Mouse (Mus musculus) liver (tissue): ENCODE measurements around the gene Dppa3.
A peak's percentile ranks its signal among the peaks of the same experiment; 100 is the strongest.
"Not testable (repeated sequence)": the region's sequence is repeated elsewhere in the genome, so short reads cannot be mapped to it uniquely, and the experiment has no call there.

Experiments
- DNase-seq: peaks from one replicate; pipeline ENCODE4 v3.0.0-alpha.2; 2020; ENCODE audit warnings: mixed read lengths

The Dppa3 gene

DNA sequence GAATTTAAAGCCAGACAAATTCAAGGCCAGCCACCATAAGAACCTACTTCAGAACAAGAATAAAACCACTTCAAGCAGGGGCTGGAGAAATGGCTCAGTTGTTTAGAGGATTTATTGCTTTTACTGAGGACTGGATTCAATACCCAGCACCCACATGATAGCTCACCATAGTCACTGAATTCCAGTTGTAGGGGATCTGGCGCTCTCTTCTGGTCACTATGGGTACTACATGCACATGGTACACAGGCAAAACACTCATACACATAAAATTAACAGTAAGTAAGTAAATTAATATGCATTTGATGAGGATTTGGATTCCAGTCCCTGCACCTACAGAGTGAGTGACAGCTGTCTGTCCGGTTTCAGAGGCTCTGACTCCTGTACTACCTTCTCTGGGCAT lies 12.2 kb upstream of the Dppa3 start:
- DNase-seq, result no peak

GRCm38 (mm10) chr6:122616022-122616421 lies 10.2 kb upstream of the Dppa3 start:
- no peak for DNase-seq

- DNase-seq, result no peak
Measured at GRCm38 (mm10) chr6:122621066-122621465, 5.1 kb upstream of the Dppa3 start.

- DNase-seq, result no peak
Measured at GRCm38 (mm10) chr6:122624480-122624879, 1.7 kb upstream of the Dppa3 start.

DNA sequence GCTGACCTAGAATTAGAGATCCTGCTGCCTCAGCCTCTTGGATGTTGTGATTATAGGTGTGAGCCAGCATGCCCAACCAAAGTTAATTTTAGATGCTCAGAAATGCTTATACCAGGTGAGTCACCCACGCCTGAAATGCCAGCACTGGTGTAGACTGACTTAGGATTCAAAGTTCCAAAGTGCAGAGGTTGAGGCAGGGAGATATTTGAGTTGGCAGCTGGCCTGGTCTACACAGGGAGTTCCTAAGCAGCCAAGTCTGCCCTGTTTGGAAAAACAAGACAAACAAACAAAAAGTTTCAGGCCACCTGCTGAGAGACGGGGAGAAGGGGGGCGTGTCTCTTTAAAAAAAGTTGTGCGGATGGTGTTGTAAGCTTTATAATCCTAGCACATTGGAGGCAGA lies 1.1 kb upstream of the Dppa3 start:
- no peak for DNase-seq

GRCm38 (mm10) chr6:122627469-122628108 lies 1.4 kb downstream of the Dppa3 start:
- DNase-seq, result no peak

DNA sequence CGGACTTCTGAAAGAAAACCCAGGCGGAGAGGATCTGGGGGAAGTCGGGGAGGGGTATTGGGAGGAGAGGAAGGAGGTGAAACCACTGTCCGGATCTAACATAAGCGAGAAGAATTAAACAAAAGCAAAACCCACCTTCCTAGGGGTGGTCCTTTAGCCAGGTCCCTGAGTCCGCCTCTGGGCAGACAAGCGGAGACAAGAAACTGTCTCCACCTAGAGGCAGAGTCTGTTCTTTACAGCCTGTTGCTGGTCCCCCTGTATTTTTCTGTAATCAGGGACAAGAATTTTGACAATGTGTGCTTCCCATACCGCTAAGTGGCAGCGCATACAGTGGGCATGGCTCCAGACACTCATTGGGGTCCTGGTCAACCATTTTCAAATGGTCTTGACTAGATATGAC lies 7.2 kb downstream of the Dppa3 start:
- DNase-seq, result peak; percentile 6

- no peak for DNase-seq
Measured at GRCm38 (mm10) chr6:122635315-122635714, 9.1 kb downstream of the Dppa3 start.

GRCm38 (mm10) chr6:122636666-122637065 lies 10.5 kb downstream of the Dppa3 start:
- DNase-seq, result no peak

- DNase-seq, result not testable (repeated sequence)
Measured at GRCm38 (mm10) chr6:122637566-122637965, 11.4 kb downstream of the Dppa3 start.

DNA sequence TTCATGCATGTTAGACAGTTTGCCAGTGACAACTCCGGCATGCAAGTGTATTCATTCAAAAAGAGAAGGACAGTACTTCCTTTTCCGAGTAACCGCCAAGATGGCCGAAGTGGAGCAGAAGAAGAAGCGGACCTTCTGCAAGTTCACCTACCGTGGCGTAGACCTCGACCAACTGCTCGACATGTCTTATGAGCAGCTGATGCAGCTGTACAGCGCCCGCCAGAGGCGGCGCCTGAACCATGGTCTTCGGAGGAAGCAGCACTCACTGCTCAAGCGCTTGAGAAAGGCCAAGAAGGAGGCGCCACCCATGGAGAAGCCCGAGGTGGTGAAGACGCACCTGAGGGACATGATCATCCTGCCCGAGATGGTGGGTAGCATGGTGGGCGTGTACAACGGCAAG lies 18.0 kb downstream of the Dppa3 start:
- DNase-seq, result not testable (repeated sequence)

DNA sequence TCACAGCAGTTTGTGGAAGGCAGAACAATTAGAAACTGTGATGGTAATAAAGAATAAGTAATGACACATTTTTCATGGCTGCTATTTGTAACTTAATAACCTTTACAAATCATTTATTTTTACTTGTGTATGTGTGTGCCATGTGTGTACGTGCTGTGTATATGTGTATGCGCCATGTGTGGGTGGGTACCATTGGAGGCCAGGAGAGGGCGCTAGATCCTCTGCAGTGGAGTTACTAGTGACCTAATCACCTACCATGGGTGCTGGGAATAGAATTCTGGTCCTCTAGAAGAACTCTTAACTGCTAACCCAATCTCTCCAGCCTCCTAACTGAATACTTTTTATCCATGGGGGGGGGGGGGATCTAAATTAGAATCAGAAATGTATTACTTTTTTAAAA lies 23.7 kb downstream of the Dppa3 start:
- no peak for DNase-seq

GRCm38 (mm10) chr6:122650398-122650980 lies 24.3 kb downstream of the Dppa3 start:
- DNase-seq, result no peak

DNA sequence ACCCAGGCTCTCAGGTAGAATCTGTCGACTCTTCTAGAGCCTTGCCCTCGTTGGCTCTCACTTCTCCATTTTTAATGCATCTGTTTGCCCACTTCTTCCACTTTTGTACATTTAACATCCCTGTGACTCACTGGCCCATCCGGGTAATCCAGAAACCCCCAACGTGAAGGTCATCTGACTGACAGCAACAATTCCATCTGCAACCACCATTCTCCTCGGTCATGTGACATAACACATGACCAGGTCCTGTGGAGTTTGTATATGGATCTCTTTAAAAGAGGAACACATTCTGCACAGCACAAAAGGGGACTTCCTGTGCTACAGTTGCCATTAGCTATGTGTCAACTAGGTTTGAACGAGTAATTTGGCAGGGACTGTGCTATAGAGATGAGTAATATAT lies 28.1 kb downstream of the Dppa3 start:
- no peak for DNase-seq

- no peak for DNase-seq
Measured at GRCm38 (mm10) chr6:122657630-122658029, 31.4 kb downstream of the Dppa3 start.

DNA sequence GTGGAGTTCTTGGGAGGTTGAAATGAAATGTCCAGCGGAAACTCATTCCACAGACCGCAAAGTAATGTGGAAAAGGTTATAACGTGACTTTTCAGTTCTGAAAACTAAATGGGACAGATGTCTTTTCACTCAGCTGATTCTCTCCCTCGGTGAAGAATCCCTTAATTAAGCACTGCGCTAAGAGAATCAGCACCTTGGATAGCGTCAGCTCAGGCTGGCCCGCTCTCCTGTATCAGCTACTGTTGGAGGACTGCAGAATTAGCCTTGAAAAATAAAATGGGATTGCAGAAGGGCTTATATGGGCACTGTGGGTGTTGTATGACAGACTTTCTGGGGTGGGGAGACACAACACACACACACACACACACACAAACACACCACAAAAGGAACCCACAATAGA lies 33.4 kb downstream of the Dppa3 start:
- peak; percentile 34 for DNase-seq

DNA sequence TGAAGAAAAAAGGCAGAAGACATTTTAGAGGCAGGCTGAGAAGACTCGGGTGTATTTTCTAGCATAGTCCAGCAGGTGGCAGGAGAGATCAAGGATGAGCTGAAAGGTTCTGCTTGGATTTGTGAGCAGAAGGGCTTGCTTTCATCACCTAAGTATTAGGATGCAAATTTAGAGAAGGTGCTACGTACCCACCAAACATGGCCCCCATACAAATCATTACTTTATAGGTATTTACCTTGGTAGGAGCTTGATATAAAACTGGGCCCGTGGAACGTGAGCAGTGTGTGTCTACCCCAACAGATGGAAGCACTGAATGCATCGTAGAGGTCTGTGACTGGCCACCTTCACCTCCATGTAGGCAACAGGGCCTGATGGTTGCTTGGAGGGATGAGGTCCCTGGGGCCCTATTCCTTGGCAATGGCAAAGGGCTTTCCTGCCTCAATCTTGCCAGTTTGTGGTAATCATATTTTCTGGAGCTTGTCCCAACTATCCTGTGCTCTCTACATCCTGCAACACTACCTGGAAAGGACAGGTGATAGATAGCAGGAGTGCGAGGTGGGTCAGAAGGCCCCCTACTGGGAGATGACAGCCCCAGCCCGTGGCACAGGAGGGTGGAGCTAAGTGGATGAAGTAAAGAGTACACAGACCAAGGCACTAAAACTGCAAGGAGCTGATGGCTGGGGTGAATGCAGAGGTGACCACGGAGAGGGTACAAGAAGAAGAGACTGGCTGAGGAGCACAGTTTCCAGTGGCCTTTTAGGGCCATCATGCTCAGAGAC lies 34.6 kb downstream of the Dppa3 start:
- peak; percentile 15 for DNase-seq

GRCm38 (mm10) chr6:122662551-122663264 lies 36.5 kb downstream of the Dppa3 start:
- DNase-seq, result peak; percentile 54

DNA sequence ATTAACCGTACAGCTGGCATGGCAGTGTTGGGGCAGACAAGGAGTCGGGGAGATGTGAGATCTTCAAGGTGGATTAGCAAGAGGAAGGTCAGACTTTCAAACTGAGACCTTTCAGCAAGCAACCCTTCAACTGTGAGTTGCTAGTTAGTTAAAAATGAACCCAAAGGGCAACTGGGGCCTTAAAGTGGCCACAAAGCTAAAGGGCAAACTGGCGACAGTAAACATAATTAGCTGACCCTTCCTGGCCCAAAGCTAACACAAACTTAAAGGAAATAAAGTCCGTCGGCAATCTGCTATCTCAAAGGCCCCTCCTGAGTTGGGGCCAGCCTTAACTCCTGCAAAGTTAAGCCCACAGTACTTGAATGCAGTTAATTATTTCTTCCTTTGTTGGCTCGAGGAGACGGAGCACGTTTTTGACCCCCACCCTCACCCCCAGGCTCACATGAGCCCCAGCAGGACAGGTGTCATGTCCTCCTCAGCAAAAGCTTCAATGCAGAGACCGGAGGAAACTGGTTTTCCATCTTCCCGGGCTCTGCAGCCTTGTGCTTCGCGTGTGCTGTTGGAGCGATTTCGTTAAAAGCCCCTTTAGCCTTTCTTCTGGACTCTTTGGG lies 37.5 kb downstream of the Dppa3 start:
- no peak for DNase-seq

- DNase-seq, result no peak
Measured at GRCm38 (mm10) chr6:122665866-122666265, 39.7 kb downstream of the Dppa3 start.

- DNase-seq, result no peak
Measured at GRCm38 (mm10) chr6:122667715-122668114, 41.5 kb downstream of the Dppa3 start.

DNA sequence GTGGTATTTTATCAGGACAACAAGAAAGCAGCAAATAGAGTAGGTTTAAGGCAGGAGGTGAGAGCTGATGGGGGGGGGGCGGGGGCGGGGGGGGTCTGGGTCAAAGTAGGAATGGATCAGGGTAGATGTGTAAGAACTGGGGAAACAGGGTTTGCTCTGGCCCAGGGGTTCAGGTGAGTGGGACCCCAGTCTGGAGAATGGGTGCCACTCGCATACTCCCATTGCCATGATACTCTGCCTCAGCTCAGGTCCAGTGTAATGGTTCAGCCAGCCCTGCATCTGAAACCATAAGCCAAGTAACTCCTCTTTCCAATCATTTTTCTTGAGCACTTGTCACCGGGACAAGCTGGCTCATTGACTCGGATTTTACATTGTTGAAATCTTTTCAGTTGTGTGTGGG lies 42.6 kb downstream of the Dppa3 start:
- no peak for DNase-seq
